Mouse (Mus musculus) CD8-positive naive resting alpha-beta T cell, adult 2 months (primary cell): Measurements from ENCODE around the gene Chst11.

Source experiments
- DNase-seq, 2 experiments: peaks; one replicate each; pipeline ENCODE4 v3.0.0; 2022; ENCODE audit warnings: low read depth in 2 of 2, low spot score in 2 of 2

Gene Chst11

DNA sequence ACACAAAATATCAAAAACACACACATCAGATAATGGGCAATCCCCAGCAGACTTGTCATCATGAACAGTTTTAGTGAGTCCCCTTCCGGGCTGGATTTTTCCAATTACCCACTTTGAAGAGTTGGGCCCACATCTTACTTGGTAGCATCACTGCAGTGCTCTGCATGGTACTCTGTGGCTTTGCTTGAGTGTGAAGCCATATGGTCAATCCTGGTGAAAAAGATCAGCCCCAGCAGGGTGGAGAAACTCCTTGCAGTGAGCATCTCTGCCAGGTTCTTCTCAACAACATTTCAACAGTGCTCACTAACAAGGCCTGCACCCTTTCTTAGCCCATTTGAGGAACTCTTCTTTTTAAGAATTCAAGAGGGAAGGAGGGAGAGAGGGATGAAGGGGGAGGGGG, 150.7 kb downstream of the Chst11 start:
- no peak for DNase-seq

DNA sequence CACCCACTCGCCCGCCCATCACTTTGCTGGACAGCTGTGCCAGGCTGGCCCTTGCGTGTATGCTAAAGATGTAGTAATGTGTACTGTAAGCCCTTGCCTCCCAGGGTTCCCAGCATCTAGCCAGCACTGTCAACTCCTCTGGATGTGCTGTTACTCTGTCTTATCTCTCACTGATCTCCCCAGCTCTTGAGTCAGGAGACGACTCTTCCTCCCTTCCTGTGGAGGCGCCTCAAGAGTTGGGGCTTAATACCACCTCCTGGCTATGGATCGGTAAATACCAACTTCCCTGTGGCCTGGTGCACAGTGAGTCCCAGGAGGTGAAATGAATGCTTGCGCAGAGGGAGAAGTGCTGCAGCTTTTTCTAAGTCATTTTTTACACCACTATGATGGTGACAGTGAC, 151.8 kb downstream of the Chst11 start:
- no peak for DNase-seq

DNA sequence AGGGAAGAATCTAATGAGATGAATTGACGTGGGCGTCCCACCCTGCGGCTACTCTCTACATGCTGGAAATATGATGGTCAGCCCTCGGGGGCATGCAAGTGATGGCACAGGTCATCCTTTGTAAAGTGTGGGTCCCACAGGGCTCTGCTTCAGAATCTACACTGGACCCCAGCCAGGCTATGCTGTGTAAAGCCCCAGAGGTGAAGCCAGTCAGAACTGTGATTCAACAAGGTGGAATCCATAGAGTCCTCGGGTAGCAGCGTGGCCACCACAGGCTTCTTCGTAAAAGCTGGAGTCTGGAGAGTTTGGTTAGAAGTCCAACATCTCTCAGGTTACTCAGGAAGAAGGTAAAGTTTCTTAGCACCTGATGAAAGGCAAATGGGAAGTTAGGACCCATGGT, 154.0 kb downstream of the Chst11 start:
- DNase-seq = no peak

DNA sequence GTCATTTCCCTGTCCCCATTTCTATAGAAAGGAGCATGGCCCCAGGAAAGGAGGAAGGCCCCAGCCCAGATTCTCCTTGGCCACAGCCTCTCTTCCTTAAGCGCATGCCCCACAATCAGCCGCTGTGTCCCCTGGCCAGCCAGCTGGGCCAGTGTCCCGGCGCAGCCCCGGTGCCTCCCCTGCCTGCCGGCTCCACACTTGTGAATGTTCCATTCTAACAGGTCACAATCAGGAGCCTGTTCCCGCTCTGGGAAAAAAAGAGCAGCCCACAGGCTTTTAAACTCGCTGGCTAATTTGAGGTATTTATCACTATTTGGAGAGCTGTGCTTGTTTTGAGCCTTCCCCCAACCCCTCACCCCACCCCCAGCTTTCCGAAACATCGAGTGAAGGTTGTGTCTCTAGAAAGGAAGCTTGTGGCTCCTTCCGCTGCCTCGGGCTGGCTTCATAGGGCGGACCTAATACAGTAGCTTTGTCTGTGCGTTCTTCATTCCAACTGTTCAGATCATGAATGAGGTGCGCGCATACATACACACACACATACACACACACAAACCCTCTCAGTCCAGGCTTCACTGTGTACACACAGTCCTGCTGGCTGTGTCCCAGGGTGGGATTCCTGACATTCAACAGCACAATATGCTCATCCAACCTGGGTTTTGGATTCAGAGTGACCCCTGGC, 155.1 kb downstream of the Chst11 start:
- DNase-seq = no peak

DNA sequence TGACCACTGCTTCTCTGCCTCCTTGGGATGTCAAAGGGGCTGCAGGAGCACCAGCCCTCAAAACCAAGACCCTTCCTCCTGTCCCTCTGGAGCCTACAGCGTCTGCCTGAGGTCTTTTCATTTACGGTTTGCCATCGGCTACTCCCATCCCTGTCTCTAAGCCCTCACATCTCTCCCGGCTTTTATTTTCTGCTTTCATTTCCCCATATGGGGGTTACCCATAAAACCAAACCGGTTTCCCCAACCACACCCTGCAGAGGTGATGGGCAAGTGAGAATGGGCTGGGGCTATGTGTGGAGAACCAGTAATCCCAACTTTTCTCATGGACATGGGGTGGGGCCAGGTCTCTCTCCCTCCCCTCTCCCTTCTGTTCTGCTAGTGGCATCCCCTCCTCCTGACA, 156.1 kb downstream of the Chst11 start:
- DNase-seq = no peak

DNA sequence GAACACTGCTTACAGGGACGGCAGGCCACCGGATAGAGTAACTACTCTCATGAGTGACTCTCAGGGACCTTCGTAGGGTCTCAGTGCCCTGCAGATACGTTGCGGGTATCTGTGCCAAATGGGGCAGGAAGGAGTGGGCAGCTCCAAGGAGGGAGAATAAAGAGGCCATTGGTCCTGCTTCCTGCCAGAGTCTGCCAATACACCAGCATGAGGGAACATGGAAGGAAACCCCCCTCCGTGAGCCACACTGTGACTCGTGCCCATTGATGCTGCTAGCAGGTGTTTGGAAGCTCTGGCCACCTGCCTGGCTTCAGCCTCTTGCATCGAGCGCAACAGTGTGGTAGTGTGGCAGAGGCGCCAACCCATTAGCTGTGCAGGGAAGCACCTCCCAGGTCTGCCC, 157.8 kb downstream of the Chst11 start:
- DNase-seq = no peak

DNA sequence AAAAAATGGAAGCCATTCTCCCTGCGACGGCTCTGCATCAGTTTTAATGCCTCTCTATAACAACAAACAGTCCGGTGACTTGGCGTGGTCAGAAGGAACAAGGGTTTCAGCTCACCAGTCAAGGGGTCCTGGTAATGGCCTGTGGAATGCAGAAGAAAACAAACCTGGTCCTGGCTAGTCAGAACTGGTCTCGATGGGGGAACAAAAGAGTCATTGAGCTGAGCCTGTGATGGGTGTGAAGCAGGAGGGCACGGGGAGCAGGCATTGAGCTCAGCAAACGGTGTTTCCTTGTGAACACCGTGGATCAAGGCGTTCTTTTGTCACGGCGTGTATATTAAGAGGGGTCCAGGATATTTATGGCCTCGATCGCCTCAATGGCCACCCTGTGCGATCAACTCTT, 160.5 kb downstream of the Chst11 start:
- DNase-seq = no peak

DNA sequence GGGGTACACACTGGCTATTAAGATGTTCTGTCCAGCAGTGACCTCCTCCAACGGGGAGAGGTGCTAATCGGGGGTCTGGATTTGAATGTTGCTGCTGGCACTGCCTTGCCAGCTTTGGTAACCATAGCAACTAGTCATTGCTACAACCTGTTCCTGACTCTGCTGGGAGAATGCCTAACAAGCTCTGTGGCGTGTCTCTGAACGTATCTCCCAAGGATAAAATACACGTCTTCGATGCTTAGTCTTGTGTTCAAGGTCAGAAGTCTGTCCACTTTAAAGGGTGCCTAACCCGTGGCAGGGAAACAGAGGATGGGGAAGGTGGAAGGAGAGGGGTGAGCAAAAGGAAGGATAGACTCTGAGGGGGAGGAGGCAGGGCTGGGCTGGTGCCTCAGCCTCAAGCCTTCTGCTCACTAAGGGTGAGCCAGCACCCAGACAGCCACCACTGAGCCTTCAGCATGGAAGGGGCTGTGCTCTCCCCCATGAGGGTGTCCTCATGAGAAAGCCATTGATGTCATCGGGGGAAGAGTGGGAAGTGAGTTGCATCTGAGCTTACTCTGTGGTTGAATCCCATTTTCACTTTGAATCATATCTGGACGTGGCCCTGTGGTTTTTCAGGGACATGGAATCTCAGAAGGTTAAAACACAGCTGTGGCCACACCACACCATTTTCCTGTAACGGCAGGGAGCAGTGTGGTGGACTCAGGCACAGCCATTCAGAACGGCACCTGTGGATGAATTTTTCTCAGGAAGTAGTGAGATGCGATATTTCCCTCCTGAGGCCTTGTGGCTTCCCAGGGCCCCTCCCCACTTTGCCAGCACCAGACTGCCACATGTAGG, 164.3 kb downstream of the Chst11 start:
- DNase-seq = no peak

DNA sequence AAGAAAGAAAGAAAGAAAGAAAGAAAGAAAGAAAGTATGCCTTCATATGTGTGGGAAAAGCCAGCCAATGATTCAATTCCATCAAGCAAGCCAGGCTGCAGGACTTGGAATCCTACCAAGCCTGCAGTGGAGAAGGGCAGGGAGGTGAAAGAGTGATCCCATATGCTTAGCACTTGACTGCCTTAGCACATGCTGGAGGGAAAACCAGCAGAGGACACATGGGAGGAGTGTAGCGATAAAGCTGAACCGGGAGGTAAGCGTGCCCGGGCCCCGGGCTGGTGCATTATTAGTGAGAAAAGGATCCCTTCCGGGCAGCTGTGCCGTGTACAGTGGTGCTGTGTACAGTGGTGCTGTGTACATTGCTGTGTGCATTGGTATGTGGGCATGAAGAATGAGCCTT, 165.3 kb downstream of the Chst11 start:
- DNase-seq = no peak

DNA sequence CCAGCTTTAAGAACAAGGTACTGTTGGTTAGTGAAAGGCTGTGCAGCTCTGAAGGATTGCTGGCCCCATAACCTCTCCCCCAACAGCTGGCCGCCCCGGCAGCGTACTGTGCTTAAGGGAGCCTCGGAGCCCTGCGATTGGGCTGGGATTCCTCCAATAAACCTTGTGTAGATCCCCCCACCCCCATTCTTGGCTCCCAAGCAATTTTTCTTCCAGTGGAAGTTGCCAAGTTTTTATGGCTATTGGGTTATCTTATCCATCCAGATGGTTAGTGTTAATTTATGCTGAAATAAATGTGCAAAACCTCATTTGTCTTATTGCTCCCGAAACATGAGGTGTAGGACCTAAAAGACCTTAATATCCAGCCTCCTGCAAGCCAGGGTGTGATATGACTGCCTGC, 166.1 kb downstream of the Chst11 start:
- no peak for DNase-seq

DNA sequence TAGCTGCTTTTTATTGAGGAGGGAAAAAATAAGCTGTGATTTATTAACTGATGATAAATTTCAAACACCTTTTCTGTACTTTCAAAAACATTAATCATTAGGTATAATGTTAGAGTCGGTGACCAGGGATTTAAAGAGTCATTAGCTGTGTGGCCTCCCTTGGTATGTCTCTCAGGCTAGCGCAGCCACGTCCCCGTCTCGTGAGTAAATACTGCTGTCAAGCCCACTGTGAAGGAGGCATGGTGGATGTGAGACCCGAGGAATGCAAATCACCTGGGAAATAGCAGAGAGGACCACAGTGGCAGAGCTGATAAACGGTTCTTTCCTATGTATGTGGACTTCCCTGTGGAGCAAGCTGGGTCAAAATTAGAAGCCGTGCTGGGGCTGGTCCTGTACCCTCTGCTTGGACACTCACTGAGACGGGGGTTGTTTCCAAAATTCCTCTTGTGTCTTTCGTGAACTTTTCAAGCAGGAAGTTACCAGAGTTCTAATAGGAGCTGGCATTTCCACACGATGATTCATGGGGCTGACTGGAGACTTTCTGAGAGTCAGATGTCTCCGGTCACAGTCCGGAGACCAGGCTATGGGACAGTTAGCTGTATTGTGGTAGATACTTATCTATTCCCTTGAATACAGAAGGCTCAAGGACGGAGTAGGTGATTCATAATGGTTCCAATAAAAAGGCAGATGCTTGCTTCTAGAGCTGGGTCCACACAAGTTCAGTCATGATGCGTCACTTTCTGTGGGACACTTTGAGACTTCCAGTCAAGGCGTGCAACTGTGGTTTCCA, 166.8 kb downstream of the Chst11 start:
- DNase-seq = no peak

DNA sequence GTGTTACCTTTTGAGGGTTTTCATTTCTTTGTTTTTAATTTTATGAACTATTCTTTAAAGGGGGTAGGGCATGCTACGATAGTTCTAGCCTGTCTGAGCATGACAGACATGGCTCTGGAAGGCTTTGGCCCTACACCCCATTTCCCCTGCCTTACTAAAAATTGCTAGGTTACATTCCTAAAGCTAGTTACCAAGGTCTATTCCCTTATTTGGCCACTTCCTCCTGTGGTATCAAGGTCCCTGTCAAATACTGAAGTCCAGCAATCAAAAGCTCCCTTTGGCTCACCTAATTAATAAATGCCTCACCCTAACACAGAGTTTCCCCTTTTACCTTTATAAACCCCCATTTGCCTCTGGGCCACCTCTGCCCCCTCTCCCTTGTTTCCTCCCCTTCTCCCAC, 167.4 kb downstream of the Chst11 start:
- no peak for DNase-seq

DNA sequence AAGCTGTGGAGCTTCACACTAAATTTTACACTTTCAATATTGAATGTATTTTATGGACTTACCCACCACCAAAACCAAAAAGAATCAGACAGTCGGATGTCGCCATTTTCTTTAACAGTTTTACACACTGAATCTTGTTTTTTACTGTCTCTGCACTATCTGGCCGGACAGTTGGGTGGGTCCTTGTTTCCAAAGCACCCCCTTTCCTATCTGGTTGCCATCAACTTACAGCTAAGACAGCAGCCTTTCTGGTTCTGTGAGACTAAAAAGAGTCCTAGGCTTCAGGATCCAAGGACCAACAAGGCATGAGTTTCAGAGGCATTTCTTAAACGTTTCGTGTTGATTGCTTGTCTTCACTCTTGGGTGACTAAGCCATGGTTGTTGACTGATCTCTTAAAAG, 168.1 kb downstream of the Chst11 start:
- DNase-seq = no peak

DNA sequence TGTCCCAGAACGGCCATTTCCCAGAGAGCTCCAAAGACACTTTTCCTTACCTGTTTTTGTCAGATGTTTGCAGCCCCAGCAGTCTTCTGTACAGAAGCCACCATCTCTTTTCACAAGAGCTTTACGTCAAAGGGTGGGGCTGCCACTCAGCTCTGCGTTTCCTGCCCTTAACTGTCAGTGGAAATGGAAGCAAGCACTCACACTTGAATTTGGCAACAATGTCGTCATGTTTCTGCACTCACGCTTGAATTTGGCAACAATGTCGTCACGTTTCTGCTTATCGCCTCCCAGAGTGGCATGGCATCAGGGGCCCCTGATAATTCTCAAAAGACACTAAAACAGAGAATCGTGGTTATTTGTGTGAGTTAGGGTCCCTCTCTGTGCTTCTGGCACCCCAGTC, 168.6 kb downstream of the Chst11 start:
- no peak for DNase-seq

DNA sequence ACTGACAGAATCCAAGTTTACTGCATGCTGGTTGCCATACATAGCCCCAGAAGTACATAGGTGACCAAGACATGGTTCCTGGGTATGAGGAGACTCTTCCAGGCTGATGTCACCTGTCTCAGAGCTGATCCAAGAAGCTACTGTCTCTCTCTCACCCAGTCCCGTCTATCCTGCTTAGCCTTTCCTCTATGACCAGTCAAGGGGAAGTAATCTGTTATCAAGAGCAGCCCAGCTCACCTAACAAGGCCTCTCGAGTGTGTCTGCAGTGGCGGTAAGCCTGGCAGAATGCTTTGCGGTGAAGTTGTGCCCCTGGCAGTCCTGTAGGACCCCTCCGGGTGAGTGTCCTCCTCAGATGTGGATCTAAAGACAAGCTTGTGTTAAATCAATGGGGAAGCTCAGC, 172.0 kb downstream of the Chst11 start:
- no peak for DNase-seq

DNA sequence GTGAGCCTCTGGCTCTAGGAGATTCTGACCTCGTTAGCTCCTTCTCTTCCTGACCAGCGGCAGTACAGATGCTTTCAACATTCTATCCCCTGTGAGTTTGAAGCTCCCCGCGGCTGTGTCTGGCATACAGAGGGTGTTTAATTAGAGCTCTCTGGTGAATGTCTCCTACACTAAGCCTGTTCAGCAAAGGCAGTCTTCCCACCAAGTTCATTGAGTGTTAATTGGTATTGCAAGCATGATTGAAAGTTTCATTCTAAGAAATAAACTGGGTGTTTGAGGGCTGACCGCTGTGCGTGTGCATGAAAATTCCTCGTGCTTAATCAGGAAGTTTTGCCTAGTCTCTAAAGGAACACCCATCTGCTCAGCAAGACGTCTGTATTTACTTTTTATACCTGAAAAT, 173.0 kb downstream of the Chst11 start:
- no peak for DNase-seq

DNA sequence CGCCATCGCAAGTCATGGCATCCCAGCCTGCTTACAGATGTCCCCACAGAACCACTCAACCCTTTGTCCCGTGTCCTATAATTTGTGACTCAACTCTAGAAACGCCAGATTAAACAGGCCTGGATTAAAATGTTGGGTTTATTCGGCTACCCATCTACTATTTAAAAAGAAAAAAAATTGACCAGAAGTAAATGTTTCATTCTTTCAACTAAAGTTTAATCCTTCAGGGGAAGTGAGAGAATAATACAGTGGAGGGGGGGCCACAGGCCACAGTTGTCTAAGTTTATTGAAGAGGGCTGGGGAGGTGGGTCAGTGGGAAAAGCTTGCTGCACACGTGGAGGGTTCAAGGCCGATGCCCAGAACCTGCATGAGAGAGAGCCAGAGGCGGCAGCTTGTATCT, 173.9 kb downstream of the Chst11 start:
- no peak for DNase-seq

DNA sequence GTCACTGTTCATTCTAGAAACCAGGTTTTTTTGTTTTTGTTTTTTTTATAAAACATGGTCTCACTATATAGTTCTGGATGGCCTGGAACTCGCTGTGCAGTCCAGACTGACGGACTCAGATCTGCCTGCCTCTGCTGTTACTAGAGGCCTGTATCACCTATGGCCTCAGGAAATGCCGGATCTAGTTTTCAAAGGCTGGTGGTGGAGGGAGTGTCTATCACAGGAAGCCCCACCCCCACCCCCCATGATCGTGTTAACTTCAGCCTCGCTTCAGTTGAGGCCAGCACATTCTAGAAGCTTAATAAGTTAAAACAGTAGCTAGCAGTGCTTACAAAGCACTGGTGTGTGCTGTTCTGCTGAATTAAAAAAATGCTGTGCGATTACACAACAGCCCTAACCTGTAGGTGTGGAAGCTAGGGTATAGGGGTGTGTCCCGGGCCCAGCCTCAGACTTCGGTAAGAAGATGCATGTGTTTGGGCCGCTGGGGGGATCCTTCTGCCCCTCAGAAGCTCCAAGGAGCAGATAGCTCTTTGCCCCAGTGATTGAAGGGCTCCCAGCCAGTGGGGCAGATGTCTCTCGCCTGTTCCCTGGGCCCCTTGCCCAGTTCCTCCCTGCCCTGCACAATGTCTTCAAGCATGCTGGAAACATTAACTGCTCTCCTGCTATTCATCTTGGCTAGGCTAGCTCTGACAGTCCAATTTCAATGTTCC, 176.5 kb downstream of the Chst11 start:
- DNase-seq = no peak

DNA sequence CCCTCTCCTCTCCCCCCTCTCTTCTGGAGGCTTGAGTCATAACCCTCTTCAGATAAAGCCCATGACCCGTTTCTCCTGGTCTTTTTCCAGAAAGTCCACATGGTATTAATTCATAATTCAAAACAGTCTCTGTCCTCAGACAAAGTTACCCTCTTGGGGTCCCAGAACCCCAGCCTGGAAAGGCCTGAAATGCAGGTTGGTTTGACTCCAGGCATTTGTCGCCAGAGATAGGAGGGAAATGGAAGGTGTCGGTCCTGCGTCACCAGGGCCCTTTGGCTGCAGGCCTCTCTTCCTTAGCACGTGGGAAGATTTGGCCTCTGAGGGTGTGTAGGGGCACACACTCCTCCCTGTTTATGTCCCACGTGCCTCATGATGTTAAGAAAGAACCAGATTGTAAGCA, 178.6 kb downstream of the Chst11 start:
- DNase-seq = no peak

DNA sequence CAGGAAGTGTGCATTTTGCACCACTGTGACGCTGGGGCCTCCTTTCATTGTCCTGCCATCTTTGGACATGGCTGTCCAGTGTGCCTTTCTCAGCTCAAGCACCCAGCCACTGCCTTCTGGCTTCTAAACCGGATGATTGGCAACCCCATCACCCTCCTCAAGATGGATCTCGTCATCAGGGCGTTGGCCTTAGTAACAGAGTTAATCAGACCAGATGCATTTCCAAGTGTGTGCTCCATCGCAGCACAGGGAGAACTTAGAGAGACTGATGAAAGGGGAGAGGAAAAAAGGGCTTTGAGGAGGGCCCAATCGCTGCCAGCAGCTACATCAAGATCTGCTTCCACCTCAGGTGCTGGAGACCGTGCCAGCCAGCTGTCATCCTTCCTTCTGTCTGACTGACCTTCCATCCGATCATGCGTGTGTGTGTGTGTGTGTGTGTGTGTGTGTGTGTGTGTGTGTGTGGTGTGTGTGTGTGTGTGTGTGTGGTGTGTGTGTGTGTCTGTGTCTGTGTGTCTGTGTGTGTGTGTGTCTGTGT, 179.7 kb downstream of the Chst11 start:
- no peak for DNase-seq
